Mouse (Mus musculus): ENCODE measurements around the gene Tex13c2. TPM values are rescaled to one million over a fixed set of nuclear protein-coding genes. Genes with fewer than 3 reads are reported as not detected.

The Tex13c2 gene
- polyA plus RNA-seq, 1 experiment from 2014 or later = not detected

GRCm38 (mm10) chrX:42512567-42512966, 23.1 kb downstream of the Tex13c2 start:
- Histone ChIP-seq H3K9ac (replicated peaks; ENCODE audit: low read length) (no peak overlapping the region), H3K36me3 (replicated peaks; ENCODE audit: control insufficient read depth, insufficient read depth, low read depth, low read length) (no peaks in the 10 kb centered on the region), H3K4me1 (ENCODE audit: control insufficient read depth, insufficient read depth, low read length) (no peaks in the 10 kb centered on the region), H3K27me3 (ENCODE audit: control insufficient read depth, insufficient read depth, low read length) (no peaks in the 10 kb centered on the region), H3K9me3 (replicated peaks; ENCODE audit: control insufficient read depth, low read length) (no peaks in the 10 kb centered on the region), H3K4me3 (ENCODE audit: low read depth, low read length) (no peak overlapping the region), H3K4me2 (ENCODE audit: low read depth, low read length) (no peak overlapping the region), H3K27ac (replicated peaks; ENCODE audit: low read depth, low read length) (no peak overlapping the region)
- DNase-seq (ENCODE audit: low spot score) (peak; percentile 4), ATAC-seq (replicated peaks; ENCODE audit: insufficient number of reproducible peaks, low FRiP score, low TSS enrichment, low read depth) (no peak)

GRCm38 (mm10) chrX:42522868-42523267, 33.4 kb downstream of the Tex13c2 start:
- Histone ChIP-seq H3K9me3 (replicated peaks; ENCODE audit: control insufficient read depth, low read length) (no peaks in the 10 kb centered on the region), H3K4me1 (ENCODE audit: control insufficient read depth, insufficient read depth, low read length) (no peaks in the 10 kb centered on the region), H3K4me3 (ENCODE audit: low read depth, low read length) (no peak overlapping the region), H3K36me3 (replicated peaks; ENCODE audit: control insufficient read depth, insufficient read depth, low read depth, low read length) (no peaks in the 10 kb centered on the region), H3K27me3 (ENCODE audit: control insufficient read depth, insufficient read depth, low read length) (no peaks in the 10 kb centered on the region), H3K27ac (replicated peaks; ENCODE audit: low read depth, low read length) (no peak overlapping the region), H3K9ac (replicated peaks; ENCODE audit: low read length) (no peak overlapping the region), H3K4me2 (ENCODE audit: low read depth, low read length) (no peak overlapping the region)
- DNase-seq (ENCODE audit: low spot score) (no peak), ATAC-seq (replicated peaks; ENCODE audit: insufficient number of reproducible peaks, low FRiP score, low TSS enrichment, low read depth) (no peak)
- 86% methylated on average over 2 of the region's 2 CpGs for WGBS

GRCm38 (mm10) chrX:42530703-42531102, 41.2 kb downstream of the Tex13c2 start:
- no peaks in the 10 kb centered on the region for H3K4me1 ChIP-seq (ENCODE audit: control insufficient read depth, insufficient read depth, low read length)
- H3K9me3 ChIP-seq (replicated peaks; ENCODE audit: control insufficient read depth, low read length) = no peaks in the 10 kb centered on the region
- ATAC-seq (replicated peaks; ENCODE audit: insufficient number of reproducible peaks, low FRiP score, low TSS enrichment, low read depth) (no peak), DNase-seq (ENCODE audit: low spot score) (no peak)
- H3K36me3 ChIP-seq (replicated peaks; ENCODE audit: control insufficient read depth, insufficient read depth, low read depth, low read length) = no peaks in the 10 kb centered on the region
- no peaks in the 10 kb centered on the region for H3K27me3 ChIP-seq (ENCODE audit: control insufficient read depth, insufficient read depth, low read length)
- WGBS = 82% methylated on average over 4 of the region's 4 CpGs
- H3K4me2 ChIP-seq (ENCODE audit: low read depth, low read length) = no peak overlapping the region
- H3K27ac ChIP-seq (replicated peaks; ENCODE audit: low read depth, low read length) = no peak overlapping the region
- no peak overlapping the region for H3K4me3 ChIP-seq (ENCODE audit: low read depth, low read length)
- H3K9ac ChIP-seq (replicated peaks; ENCODE audit: low read length) = no peak overlapping the region

GRCm38 (mm10) chrX:42540030-42540755, 50.7 kb downstream of the Tex13c2 start:
- no peaks in the 10 kb centered on the region for H3K4me1 ChIP-seq (ENCODE audit: control insufficient read depth, insufficient read depth, low read length)
- H3K27me3 ChIP-seq (ENCODE audit: control insufficient read depth, insufficient read depth, low read length) = no peaks in the 10 kb centered on the region
- no peak overlapping the region for H3K9ac ChIP-seq (replicated peaks; ENCODE audit: low read length)
- H3K36me3 ChIP-seq (replicated peaks; ENCODE audit: control insufficient read depth, insufficient read depth, low read depth, low read length) = no peaks in the 10 kb centered on the region
- DNase-seq (ENCODE audit: low spot score) = no peak
- ATAC-seq (replicated peaks; ENCODE audit: insufficient number of reproducible peaks, low FRiP score, low TSS enrichment, low read depth) = no peak
- no peak overlapping the region for H3K27ac ChIP-seq (replicated peaks; ENCODE audit: low read depth, low read length)
- H3K4me2 ChIP-seq (ENCODE audit: low read depth, low read length) = no peak overlapping the region
- no peak overlapping the region for H3K4me3 ChIP-seq (ENCODE audit: low read depth, low read length)
- no peaks in the 10 kb centered on the region for H3K9me3 ChIP-seq (replicated peaks; ENCODE audit: control insufficient read depth, low read length)
- WGBS = 31% methylated on average over 3 of the region's 3 CpGs

- DNase-seq (ENCODE audit: low spot score) = peak; percentile 77
- 32% methylated on average over 5 of the region's 5 CpGs for WGBS
- Histone ChIP-seq H3K4me3 (ENCODE audit: low read depth, low read length) (no peak overlapping the region), H3K4me2 (ENCODE audit: low read depth, low read length) (no peak overlapping the region), H3K9ac (replicated peaks; ENCODE audit: low read length) (no peak overlapping the region), H3K4me1 (ENCODE audit: control insufficient read depth, insufficient read depth, low read length) (no peaks in the 10 kb centered on the region), H3K36me3 (replicated peaks; ENCODE audit: control insufficient read depth, insufficient read depth, low read depth, low read length) (no peaks in the 10 kb centered on the region), H3K9me3 (replicated peaks; ENCODE audit: control insufficient read depth, low read length) (no peaks in the 10 kb centered on the region), H3K27ac (replicated peaks; ENCODE audit: low read depth, low read length) (no peak overlapping the region), H3K27me3 (ENCODE audit: control insufficient read depth, insufficient read depth, low read length) (no peaks in the 10 kb centered on the region)
- ATAC-seq (replicated peaks; ENCODE audit: insufficient number of reproducible peaks, low FRiP score, low TSS enrichment, low read depth) = no peak
Observed at GRCm38 (mm10) chrX:42540756-42541053, 51.2 kb downstream of the Tex13c2 start.

Other genes with a start within 250 kb of the Tex13c2 start
- gene Sh2d1a, start 12.8 kb downstream of the Tex13c2 start, polyA plus RNA-seq (2014; fragmentation: Nextera tagmentation; extraction: Ambion mirVana) = 0.38 TPM in 1 of 2 replicates, not detected in the other

All from embryonic facial prominence, embryonic 11.5 days (tissue).